Mouse (Mus musculus) neural tube, embryonic 14.5 days (tissue): ENCODE results near the gene Ccdc102a. TPM values are rescaled to one million over a fixed set of nuclear protein-coding genes. Genes with fewer than 3 reads are reported as not detected.

ENCODE experiments used
- ATAC-seq: fragments of 200-750 bp; cut with Nextera tagmentation; 2 replicates; pipeline ENCODE4 v1.8.0; 2017; ENCODE audit warnings: low read depth, mild to moderate bottlenecking, moderate TSS enrichment, moderate library complexity
- H3K27ac ChIP-seq: fragments of 300-500 bp; sonication (generic); 2 replicates; pipeline ENCODE4 v1.5.1; 2014; ENCODE audit warnings: low read depth, mild to moderate bottlenecking, control low read depth, low read length, moderate library complexity, mixed read lengths
- H3K27me3 ChIP-seq: fragments of 300-500 bp; sonication (generic); 2 replicates; pipeline ENCODE4 v1.6.1; 2014; ENCODE audit warnings: low read length; ENCODE audit not compliant: control insufficient read depth, insufficient read depth
- H3K36me3 ChIP-seq: fragments of 300-500 bp; sonication (generic); 2 replicates; pipeline ENCODE4 v1.6.1; 2014; ENCODE audit warnings: low read length, mixed read lengths; ENCODE audit not compliant: control insufficient read depth, insufficient read depth
- H3K4me1 ChIP-seq: fragments of 300-500 bp; sonication (generic); 2 replicates; pipeline ENCODE4 v1.6.1; 2014; ENCODE audit warnings: low read length; ENCODE audit not compliant: control insufficient read depth, insufficient read depth
- H3K4me2 ChIP-seq: fragments of 300-500 bp; sonication (generic); 2 replicates; pipeline ENCODE4 v1.6.1; 2014; ENCODE audit warnings: mild to moderate bottlenecking, low read depth, low read length, control low read depth
- H3K4me3 ChIP-seq: fragments of 300-500 bp; sonication (generic); 2 replicates; pipeline ENCODE4 v1.5.1; 2014; ENCODE audit warnings: low read depth, low read length, control low read depth, mixed read lengths
- H3K9ac ChIP-seq: fragments of 300-500 bp; sonication (generic); replicated peaks from 2 replicates; pipeline ENCODE4 v1.6.1; 2014; ENCODE audit warnings: low read depth, mild to moderate bottlenecking, control low read depth, low read length, mixed read lengths
- H3K9me3 ChIP-seq: fragments of 300-500 bp; sonication (generic); 2 replicates; pipeline ENCODE4 v1.6.1; 2016; ENCODE audit warnings: low read length; ENCODE audit not compliant: control insufficient read depth
- WGBS: fragments of 180-500 bp; shearing (Covaris S2); extraction: QIAGEN DNeasy Blood & Tissue Kit; methylation state at CpG from one replicate; pipeline ENCODE4 v1.1.7; 2014; 5-methylcytosine and 5-hydroxymethylcytosine counted together
- polyA plus RNA-seq: library from polyadenylated mRNA; unstranded; fragments of >200 nt; fragmentation: Nextera tagmentation; extraction: Ambion mirVana; gene quantifications from 2 replicates; pipeline ENCODE4 v1.2.1, GENCODE M21; 2014

Ccdc102a gene
- polyA plus RNA-seq, 1 experiment from 2014 or later = 2.9 TPM

DNA sequence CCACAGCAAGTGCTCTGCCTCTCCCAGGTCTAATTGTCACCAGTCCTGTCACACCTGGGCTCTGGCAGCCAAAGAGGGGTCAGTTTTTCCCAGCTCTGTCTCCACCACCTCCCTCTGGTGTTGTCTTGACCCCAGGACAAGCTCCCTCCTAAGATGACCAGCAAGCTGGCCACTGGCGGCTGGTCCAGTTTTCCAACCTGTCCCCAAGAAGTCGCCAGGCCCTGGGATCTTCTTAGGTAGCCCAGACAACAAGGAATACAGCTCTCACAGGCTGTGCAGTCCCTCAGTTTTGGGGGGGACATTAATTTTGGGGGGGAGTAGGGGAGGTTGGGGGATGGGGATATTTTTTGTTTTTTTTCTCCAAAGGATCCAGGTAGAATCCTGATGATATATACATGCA lies 45.3 kb downstream of the Ccdc102a start:
- H3K9me3 ChIP-seq = no peaks in the 10 kb centered on the region
- peak overlapping the region; percentile 16 for H3K4me2 ChIP-seq
- H3K4me3 ChIP-seq = no peak overlapping the region
- 0 out of 2 replicates have a peak overlapping the region, but pooled peaks have one; percentile 2 for H3K9ac ChIP-seq
- whole genome bisulfite sequencing = 77% methylated on average over 2 of the region's 2 CpGs
- H3K27ac ChIP-seq = no peak overlapping the region
- peaks cover 26% of the 10 kb centered on the region for H3K4me1 ChIP-seq
- peaks cover 10% of the 10 kb centered on the region for H3K27me3 ChIP-seq
- no peaks in the 10 kb centered on the region for H3K36me3 ChIP-seq
- no peak for ATAC-seq

DNA sequence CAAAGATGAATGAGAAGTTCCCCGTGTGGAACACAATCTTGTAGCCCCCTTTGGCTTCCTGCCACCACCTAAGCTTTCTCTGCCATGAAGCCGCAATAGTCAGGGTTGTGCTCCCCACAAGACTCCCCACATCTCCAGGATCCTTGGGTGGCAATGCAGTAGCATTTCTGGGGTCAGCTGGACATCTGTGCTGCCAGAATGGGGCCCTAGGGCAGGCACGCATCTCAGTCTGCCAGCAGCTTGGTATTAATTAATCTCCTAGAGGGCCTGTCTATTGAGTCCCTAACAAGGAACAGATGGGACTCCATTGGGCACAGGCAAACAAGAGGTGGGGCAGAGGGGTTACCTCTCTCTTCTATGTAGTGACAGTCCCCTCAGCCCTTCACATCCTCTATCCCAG lies 45.7 kb downstream of the Ccdc102a start:
- 33% methylated on average over 3 of the region's 3 CpGs for WGBS
- H3K27me3 ChIP-seq = peaks cover 10% of the 10 kb centered on the region
- no peak overlapping the region for H3K9ac ChIP-seq
- ATAC-seq = no peak
- H3K27ac ChIP-seq = no peak overlapping the region
- H3K4me1 ChIP-seq = peaks cover 26% of the 10 kb centered on the region
- H3K36me3 ChIP-seq = no peaks in the 10 kb centered on the region
- no peak overlapping the region for H3K4me3 ChIP-seq
- no peaks in the 10 kb centered on the region for H3K9me3 ChIP-seq
- peak overlapping the region; percentile 16; the same call in 1 of the 2 replicates for H3K4me2 ChIP-seq

DNA sequence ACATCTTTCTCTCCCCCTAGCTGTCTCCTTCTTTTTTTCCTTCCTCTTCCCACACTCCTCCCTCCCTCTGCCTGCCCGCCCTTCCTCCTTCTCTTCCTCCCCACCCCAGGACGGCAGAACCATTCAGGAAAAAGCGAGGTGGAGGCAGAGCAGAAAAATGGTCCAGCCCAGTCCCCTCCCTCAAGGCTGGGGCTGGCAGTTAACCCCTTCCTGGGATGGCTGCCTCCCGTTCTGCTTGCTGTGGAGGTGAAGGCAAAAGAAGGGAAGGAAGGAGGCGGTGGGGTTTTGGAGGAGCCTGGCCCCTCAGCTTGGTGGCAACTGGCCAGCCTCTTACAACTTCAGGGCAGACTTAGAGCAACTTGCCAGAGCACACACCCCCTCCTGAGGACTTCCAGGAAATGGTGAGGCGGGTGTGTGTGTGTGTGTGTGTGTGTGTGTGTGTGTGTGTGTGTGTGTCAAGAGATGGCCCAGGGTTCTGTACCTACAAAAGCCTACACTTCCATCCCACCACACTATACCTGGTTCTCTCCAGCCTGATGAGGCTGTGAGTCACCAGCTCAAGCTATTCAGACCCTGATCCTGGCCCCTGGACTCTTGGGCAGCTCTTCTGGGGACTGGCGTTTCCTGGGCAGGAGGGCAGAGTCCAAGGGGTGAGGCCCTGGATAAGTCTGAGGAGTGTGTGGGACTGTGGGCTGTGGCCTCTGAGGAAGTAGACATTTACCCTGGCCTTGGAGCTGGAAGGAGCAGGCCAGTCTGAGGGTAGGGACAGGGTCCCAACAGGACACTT lies 46.6 kb downstream of the Ccdc102a start:
- 9% methylated on average over 6 of the region's 7 CpGs for WGBS
- Histone ChIP-seq H3K9me3 (no peaks in the 10 kb centered on the region), H3K4me3 (peak overlapping the region; percentile 59), H3K27me3 (peaks cover 10% of the 10 kb centered on the region), H3K4me1 (peaks cover 26% of the 10 kb centered on the region), H3K4me2 (peak overlapping the region; percentile 75), H3K36me3 (peaks cover under 1% of the 10 kb centered on the region; the same call in 1 of the 2 replicates), H3K27ac (peak overlapping the region; percentile 25), H3K9ac (peak overlapping the region; percentile 72)
- peak; percentile 81 for ATAC-seq

DNA sequence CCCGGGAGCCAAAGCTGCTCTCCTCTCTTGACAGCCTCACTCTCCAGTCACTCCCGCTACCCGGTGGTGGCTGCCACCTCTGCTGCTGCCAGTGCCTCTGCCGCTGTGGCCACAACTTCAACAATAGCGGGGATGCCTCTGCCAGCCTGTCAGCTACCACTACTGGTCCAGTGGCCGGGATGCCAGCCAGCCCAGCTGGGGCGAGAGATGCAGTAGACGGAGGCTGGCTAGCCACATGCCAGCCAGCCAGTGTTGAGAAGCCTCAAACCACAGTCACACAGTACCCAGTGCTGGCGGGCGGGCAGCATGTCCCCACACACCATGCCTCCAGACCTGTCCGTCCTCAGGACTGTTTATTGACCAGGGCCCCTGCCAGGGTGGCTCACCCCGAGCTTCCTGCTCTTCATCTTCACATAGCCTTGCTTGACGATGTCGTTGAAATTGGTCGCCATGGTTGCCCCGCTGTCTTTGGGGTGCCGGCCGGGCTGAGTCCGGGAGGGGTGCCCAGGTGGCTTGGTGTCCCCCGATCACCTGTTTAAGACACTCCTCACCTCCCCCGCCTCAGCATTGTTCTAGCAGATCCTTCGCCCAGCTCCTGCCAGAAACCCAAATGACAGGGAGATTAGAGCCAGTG lies 47.3 kb downstream of the Ccdc102a start:
- Histone ChIP-seq H3K9ac (peak overlapping the region; percentile 72), H3K9me3 (no peaks in the 10 kb centered on the region), H3K27ac (peak overlapping the region; percentile 25), H3K4me1 (peaks cover 26% of the 10 kb centered on the region), H3K27me3 (peaks cover 10% of the 10 kb centered on the region), H3K36me3 (peaks cover 7% of the 10 kb centered on the region), H3K4me3 (peak overlapping the region; percentile 59), H3K4me2 (peak overlapping the region; percentile 75)
- WGBS = under 1% methylated on average over 22 of the region's 22 CpGs
- ATAC-seq = peak; percentile 65

DNA sequence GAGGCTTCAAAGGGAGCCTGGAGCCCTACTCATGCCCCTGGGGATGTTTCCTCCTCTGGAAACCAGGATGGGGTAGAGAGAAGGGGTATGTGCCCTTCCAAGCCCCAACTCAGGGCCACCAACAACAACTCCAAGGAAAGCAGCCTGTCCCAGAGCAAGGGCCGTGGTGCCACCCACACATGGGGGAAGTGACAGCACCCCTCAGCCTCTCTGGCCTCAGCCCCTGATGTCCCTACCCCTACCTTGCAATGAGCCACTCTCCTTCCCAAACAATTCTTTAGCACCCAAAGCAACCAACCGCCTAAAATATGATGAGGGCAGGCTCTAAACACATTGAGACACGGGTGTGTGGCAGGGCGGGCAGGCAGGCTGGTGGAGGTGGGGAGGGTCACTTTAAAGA lies 47.9 kb downstream of the Ccdc102a start:
- Histone ChIP-seq H3K27me3 (peaks cover 7% of the 10 kb centered on the region), H3K4me2 (peak overlapping the region; percentile 75), H3K4me1 (peaks cover 20% of the 10 kb centered on the region), H3K9ac (peak overlapping the region; percentile 72), H3K36me3 (peaks cover 13% of the 10 kb centered on the region), H3K4me3 (peak overlapping the region; percentile 59), H3K9me3 (no peaks in the 10 kb centered on the region), H3K27ac (no peak overlapping the region)
- 14% methylated on average over 4 of the region's 4 CpGs for WGBS
- no peak for ATAC-seq

DNA sequence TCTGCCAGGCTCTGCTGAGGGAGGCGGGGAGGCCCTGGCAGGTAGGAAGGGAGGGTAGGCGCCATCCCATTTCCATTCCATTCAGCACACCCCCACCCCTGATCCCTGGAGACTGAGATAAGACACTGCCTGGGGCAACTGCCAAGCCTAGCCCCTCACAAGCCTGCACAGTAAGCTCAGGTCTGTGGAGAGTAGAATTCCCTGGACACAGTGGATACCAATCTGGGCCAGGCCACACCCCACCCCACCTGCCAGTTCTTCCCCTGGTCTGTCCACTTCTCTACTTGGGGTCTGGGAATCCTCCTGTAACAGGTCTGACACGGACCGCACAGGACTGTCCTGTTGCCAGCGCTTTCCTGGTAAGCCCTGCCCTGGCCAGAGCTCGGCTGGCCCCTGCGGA lies 48.8 kb downstream of the Ccdc102a start:
- peak overlapping the region; percentile 59 for H3K4me3 ChIP-seq
- H3K27ac ChIP-seq = 0 out of 2 replicates have a peak overlapping the region, but pooled peaks have one; percentile 10
- H3K36me3 ChIP-seq = peaks cover 20% of the 10 kb centered on the region
- H3K9me3 ChIP-seq = no peaks in the 10 kb centered on the region
- peak overlapping the region; percentile 75 for H3K4me2 ChIP-seq
- no peak for ATAC-seq
- H3K4me1 ChIP-seq = peaks cover 19% of the 10 kb centered on the region
- WGBS = 60% methylated on average over 7 of the region's 7 CpGs
- no peaks in the 10 kb centered on the region for H3K27me3 ChIP-seq
- H3K9ac ChIP-seq = peak overlapping the region; percentile 72

DNA sequence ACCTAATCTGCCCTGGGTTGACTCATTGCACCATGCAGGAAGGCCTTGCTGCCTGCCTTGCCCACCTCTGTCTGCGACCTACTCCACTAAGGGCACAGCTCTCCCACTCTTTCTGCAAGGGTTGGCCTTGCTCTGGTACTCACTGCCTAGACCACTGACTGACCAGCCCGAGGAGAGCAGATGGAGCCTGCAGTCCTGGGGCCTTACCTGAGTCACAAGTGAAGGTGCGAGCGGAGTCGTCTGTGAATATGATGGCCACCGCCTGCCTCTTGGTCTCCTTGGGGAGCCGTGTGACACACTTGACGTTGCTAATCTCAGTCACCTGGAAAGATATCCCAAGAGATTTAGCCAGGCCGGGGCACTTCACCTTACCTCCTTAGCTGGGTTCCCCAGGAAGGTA lies 51.0 kb downstream of the Ccdc102a start:
- Histone ChIP-seq H3K9me3 (no peaks in the 10 kb centered on the region), H3K4me1 (peaks cover 19% of the 10 kb centered on the region), H3K9ac (no peak overlapping the region), H3K4me2 (no peak overlapping the region), H3K27me3 (no peaks in the 10 kb centered on the region), H3K36me3 (peaks cover 35% of the 10 kb centered on the region), H3K4me3 (no peak overlapping the region), H3K27ac (no peak overlapping the region)
- no peak for ATAC-seq
- WGBS = 89% methylated on average over 9 of the region's 9 CpGs

DNA sequence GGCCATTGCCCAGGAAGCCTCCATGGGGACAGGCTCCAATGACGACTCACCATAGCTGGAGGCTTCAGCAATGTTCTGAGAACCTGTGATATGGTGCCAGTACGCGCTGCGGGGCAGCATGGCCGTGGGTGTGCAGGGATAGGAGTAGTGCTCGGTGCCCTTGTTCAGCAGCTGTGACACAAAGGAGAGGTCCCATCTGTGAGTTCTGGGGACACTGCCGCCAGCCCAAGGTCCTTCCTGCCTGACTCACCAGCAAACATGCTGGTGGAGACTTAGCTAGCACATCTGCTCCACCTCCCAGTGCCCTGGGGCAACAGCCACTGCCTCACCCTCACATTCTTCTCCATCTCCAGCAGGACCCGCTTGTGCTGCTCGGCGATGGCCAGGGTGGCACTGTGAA lies 52.6 kb downstream of the Ccdc102a start:
- H3K4me2 ChIP-seq = no peak overlapping the region
- ATAC-seq = no peak
- H3K36me3 ChIP-seq = peaks cover 39% of the 10 kb centered on the region
- no peak overlapping the region for H3K4me3 ChIP-seq
- H3K4me1 ChIP-seq = peaks cover 16% of the 10 kb centered on the region
- no peak overlapping the region for H3K9ac ChIP-seq
- no peaks in the 10 kb centered on the region for H3K9me3 ChIP-seq
- no peaks in the 10 kb centered on the region for H3K27me3 ChIP-seq
- 72% methylated on average over 10 of the region's 10 CpGs for WGBS
- no peak overlapping the region for H3K27ac ChIP-seq
